Mouse (Mus musculus) heart, postnatal 0 days (tissue): ENCODE data around the gene Patj.

Source experiments
- CTCF ChIP-seq: IDR thresholded peaks from 2 replicates; pipeline ENCODE4 v1.5.1; 2016; ENCODE audit warnings: antibody characterized with exemption, control low read depth, low read depth
- EP300 ChIP-seq: IDR thresholded peaks from 2 replicates; pipeline ENCODE4 v1.6.1; 2016; ENCODE audit warnings: antibody characterized with exemption, low read depth

DNA sequence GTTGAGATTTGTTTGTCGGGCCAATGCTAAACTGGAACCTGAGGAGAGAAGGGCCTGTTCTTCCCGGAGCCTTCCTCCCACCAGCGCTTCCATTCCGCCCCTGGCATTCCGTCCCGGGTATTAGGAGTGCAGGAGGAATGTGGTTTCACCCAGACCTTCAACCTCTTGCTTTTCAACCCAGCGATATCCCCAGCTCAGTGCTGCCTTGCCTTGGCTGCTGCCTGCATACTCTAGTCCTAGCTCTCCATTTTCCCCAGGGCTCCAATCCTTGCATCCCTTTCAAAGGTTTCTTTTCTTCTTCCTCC is 348.3 kb downstream of the Patj start:
- no peak for TF ChIP-seq CTCF
- no peak for TF ChIP-seq EP300
